ENCODE assay signal across 11 mouse cellular contexts in the genomic region with DNA sequence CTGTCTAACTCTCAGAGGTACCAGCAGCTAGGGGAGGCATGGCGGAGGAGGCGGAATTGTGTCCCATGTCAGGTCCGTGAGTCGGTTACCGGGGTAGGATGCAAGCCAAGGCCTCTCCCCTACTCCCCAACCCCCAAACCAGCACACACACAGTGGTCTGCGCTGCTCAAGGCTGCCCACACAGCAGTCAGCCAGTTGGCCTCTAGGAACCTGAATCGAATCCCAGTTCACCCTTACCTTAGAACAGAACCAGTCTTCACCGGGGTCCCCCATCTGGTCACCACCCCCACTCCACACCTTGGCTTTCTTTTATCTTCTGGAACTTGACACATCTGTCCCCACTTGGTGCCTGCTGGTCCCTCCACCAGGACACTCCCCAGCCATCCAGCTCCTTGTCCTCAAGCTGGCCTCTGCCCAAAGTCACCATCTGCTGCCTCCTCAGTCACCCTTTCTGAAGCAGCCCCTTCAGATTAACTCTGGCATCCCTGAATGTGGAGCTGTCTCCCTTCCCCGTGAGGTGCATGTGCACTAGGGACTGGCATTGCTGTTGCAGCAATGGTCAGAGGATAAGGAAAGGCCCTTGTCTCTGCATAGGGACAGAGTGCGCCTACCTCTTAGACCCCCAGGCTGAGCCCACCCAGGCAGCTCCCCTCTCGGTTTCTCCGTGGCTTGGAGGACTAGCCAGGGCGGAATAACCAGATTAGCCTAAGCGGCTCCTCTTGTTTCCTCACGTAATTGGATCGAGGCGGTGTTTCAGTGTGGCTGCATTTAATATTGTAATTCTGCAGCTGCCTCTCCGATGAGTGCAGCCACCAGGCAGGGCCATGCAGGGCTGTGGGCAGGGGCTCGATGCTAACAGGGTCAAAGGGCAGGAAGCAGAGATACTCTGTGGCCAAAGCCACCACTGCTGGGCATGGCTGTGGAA. TPM values are rescaled to one million over a fixed set of nuclear protein-coding genes. Genes with fewer than 3 reads are reported as not detected.
DNase-seq lines count a peak whose midpoint lies in the region; ATAC-seq and TF ChIP-seq lines count a peak whose summit lies in the region.
"Had no signal": no experiment of that assay in that cellular context is flagged by ENCODE, and none has a peak within 500 bp of the region (broad histone marks: within the 10 kb centered on the region; RNA-seq: fewer than 3 reads in every experiment).

No protein-coding gene starts in this region.

- H3K27ac ChIP-seq in cerebellum, adult 2 months (ENCODE audit: insufficient read depth, low read length), result no peak overlapping the region
- H3K27ac ChIP-seq in embryonic facial prominence, embryonic 14.5 days (replicated peaks; ENCODE audit: low read depth, low read length), result no peak overlapping the region
- H3K27ac ChIP-seq in hindbrain, postnatal 0 days, result no peak overlapping the region
- H3K27ac ChIP-seq in stomach, postnatal 0 days (replicated peaks), result no peak overlapping the region
- H3K27ac ChIP-seq: gastrocnemius, adult 2 months had no signal

- H3K4me3 ChIP-seq in cerebellum, adult 2 months (replicated peaks; ENCODE audit: insufficient read depth, low read depth, low read length), result no peak overlapping the region
- H3K4me3 ChIP-seq in embryonic facial prominence, embryonic 14.5 days (ENCODE audit: low read depth, low read length), result no peak overlapping the region
- H3K4me3 ChIP-seq in hindbrain, postnatal 0 days (ENCODE audit: low read length), result no peak overlapping the region
- no peak overlapping the region for H3K4me3 ChIP-seq in stomach, postnatal 0 days (ENCODE audit: low read depth, low read length)
- H3K4me3 ChIP-seq: gastrocnemius, adult 2 months had no signal

- H3K9ac ChIP-seq in embryonic facial prominence, embryonic 14.5 days (ENCODE audit: low read depth, low read length), result peak overlapping the region; percentile 48; the same call in 1 of the 2 replicates
- H3K9ac ChIP-seq in hindbrain, postnatal 0 days (replicated peaks; ENCODE audit: low read length), result 0 out of 2 replicates have a peak overlapping the region, but pooled peaks have one; percentile 13
- no peak overlapping the region for H3K9ac ChIP-seq in stomach, postnatal 0 days (ENCODE audit: low read length)

- H3K36me3 ChIP-seq in embryonic facial prominence, embryonic 14.5 days (ENCODE audit: control insufficient read depth, insufficient read depth, low read length), result no peaks in the 10 kb centered on the region
- no peaks in the 10 kb centered on the region for H3K36me3 ChIP-seq in hindbrain, postnatal 0 days (ENCODE audit: insufficient read depth, low read length)
- H3K36me3 ChIP-seq in stomach, postnatal 0 days (ENCODE audit: control insufficient read depth, insufficient read depth, low read length), result no peaks in the 10 kb centered on the region

- 37% methylated on average over 19 of the region's 19 CpGs for WGBS in cerebellum, adult 2 months
- WGBS in embryonic facial prominence, embryonic 14.5 days, result 43% methylated on average over 19 of the region's 19 CpGs
- 38% methylated on average over 19 of the region's 19 CpGs for WGBS in hindbrain, postnatal 0 days
- 70% methylated on average over 19 of the region's 19 CpGs for WGBS in stomach, postnatal 0 days

- ATAC-seq in embryonic facial prominence, embryonic 14.5 days (ENCODE audit: low read depth), result peak; percentile 65; the same call in 1 of the 2 replicates
- peak; percentile 38 for ATAC-seq in hindbrain, postnatal 0 days
- ATAC-seq in stomach, postnatal 0 days (ENCODE audit: low FRiP score, low TSS enrichment), result no peak
- ATAC-seq in megakaryocyte-erythroid progenitor cell, adult 5-6 weeks (replicated peaks; ENCODE audit: low FRiP score, low TSS enrichment, poor library complexity, severe bottlenecking), result no peak
- ATAC-seq: activated CD4-positive, CD25-positive, alpha-beta regulatory T cell, adult 4 months had no signal

- no peak overlapping the region for H3K4me2 ChIP-seq in embryonic facial prominence, embryonic 14.5 days (ENCODE audit: low read depth, low read length)
- no peak overlapping the region for H3K4me2 ChIP-seq in hindbrain, postnatal 0 days (ENCODE audit: low read depth, low read length)
- no peak overlapping the region for H3K4me2 ChIP-seq in stomach, postnatal 0 days (replicated peaks; ENCODE audit: low read depth)

- no peak for TF ChIP-seq EP300 in stomach, postnatal 0 days (optimal IDR thresholded peaks at IDR 0.05)

- TF ChIP-seq CTCF in cerebellum, adult 2 months (IDR thresholded peaks at IDR 0.05; ENCODE audit: borderline replicate concordance, insufficient read depth, low read depth, low read length), result no peak
- TF ChIP-seq CTCF in hindbrain, postnatal 0 days (IDR thresholded peaks at IDR 0.05; ENCODE audit: low read depth), result no peak
- TF ChIP-seq CTCF in stomach, postnatal 0 days (IDR thresholded peaks at IDR 0.05; ENCODE audit: low read depth), result no peak

- H3K4me1 ChIP-seq in cerebellum, adult 2 months (ENCODE audit: control insufficient read depth, insufficient read depth, low read length), result peaks cover 46% of the 10 kb centered on the region
- peaks cover 18% of the 10 kb centered on the region; the same call in 1 of the 2 replicates for H3K4me1 ChIP-seq in embryonic facial prominence, embryonic 14.5 days (ENCODE audit: control insufficient read depth, insufficient read depth, low read length)
- H3K4me1 ChIP-seq in hindbrain, postnatal 0 days (ENCODE audit: insufficient read depth, low read length), result peaks cover 15% of the 10 kb centered on the region
- no peaks in the 10 kb centered on the region for H3K4me1 ChIP-seq in stomach, postnatal 0 days (replicated peaks; ENCODE audit: control insufficient read depth, insufficient read depth)

- peak; percentile 82 for DNase-seq in brain, adult 2 months (ENCODE audit: low read depth, low spot score)
- DNase-seq in cerebellum, adult 2 months, result peak; percentile 79 to 82
- peak; percentile 89 for DNase-seq in embryonic facial prominence, embryonic 14.5 days (ENCODE audit: low spot score)
- DNase-seq in hindbrain, postnatal 0 days (ENCODE audit: low spot score), result peak; percentile 75
- DNase-seq in stomach, postnatal 0 days (ENCODE audit: low spot score), result no peak
- DNase-seq in spleen, postnatal 10 days (ENCODE audit: low spot score in 2 of 2), result no peak
- no peak for DNase-seq in heart, adult 11 months
- DNase-seq: gastrocnemius, adult 2 months; thymus, postnatal 36 days had no signal

- H3K27me3 ChIP-seq in cerebellum, adult 2 months (ENCODE audit: control insufficient read depth, insufficient read depth, low read length), result no peaks in the 10 kb centered on the region
- H3K27me3 ChIP-seq in embryonic facial prominence, embryonic 14.5 days (replicated peaks; ENCODE audit: control insufficient read depth, insufficient read depth, low read length), result no peaks in the 10 kb centered on the region
- H3K27me3 ChIP-seq in hindbrain, postnatal 0 days (ENCODE audit: insufficient read depth, low read length), result no peaks in the 10 kb centered on the region
- no peaks in the 10 kb centered on the region for H3K27me3 ChIP-seq in stomach, postnatal 0 days (ENCODE audit: control insufficient read depth, insufficient read depth, low read length)

- H3K9me3 ChIP-seq in embryonic facial prominence, embryonic 14.5 days (ENCODE audit: control insufficient read depth, low read length), result no peaks in the 10 kb centered on the region
- H3K9me3 ChIP-seq in hindbrain, postnatal 0 days (ENCODE audit: low read length), result no peaks in the 10 kb centered on the region
- no peaks in the 10 kb centered on the region for H3K9me3 ChIP-seq in stomach, postnatal 0 days (ENCODE audit: control insufficient read depth, low read length)

- no peak for TF ChIP-seq POLR2A in cerebellum, adult 2 months (IDR thresholded peaks at IDR 0.05; ENCODE audit: borderline replicate concordance, insufficient read depth, low read length)

RNA-seq across cellular contexts. Expression of a gene that starts 23.3 kb away (rescaled TPM):
- 5.4 and 6.2 TPM in 2 replicates for polyA plus RNA-seq in cerebellum, adult 2 months (2012; rRNA removed)
- polyA plus RNA-seq in embryonic facial prominence, embryonic 14.5 days (2014; fragmentation: Nextera tagmentation; extraction: Ambion mirVana), result 10.4 and 10.5 TPM in 2 replicates
- total RNA-seq in hindbrain, postnatal 0 days (2014; rRNA removed), result 8.4 and 10.1 TPM in 2 replicates
- 7.8 and 8.1 TPM in 2 replicates for polyA plus RNA-seq in hindbrain, postnatal 0 days (2015; fragmentation: Nextera tagmentation; extraction: Ambion mirVana)
- 1.1 and 1.6 TPM in 2 replicates for polyA plus RNA-seq in stomach, postnatal 0 days (2015; fragmentation: Nextera tagmentation; extraction: Ambion mirVana)
- total RNA-seq in megakaryocyte-erythroid progenitor cell, adult 5-6 weeks (2014; fragmentation: Nextera tagmentation), result not detected in 2 replicates
- total RNA-seq in megakaryocyte-erythroid progenitor cell, adult 5-6 weeks (2017), result not detected in 2 replicates
- polyA plus RNA-seq: activated CD4-positive, CD25-positive, alpha-beta regulatory T cell, adult 4 months had no signal

Comparison
In these comparisons a context has a peak if more than half of its experiments do, and no peak if none do; other contexts are left out.
1. DNase-seq: peak in brain, adult 2 months (single experiment), cerebellum, adult 2 months (2 of 2), embryonic facial prominence, embryonic 14.5 days (single experiment) and hindbrain, postnatal 0 days (single experiment); none in stomach, postnatal 0 days (single experiment), spleen, postnatal 10 days (0 of 2) and heart, adult 11 months (single experiment).
2. ATAC-seq: peak in embryonic facial prominence, embryonic 14.5 days (single experiment) and hindbrain, postnatal 0 days (single experiment); none in stomach, postnatal 0 days (single experiment) and megakaryocyte-erythroid progenitor cell, adult 5-6 weeks (single experiment).